Mouse (Mus musculus) adipocyte (in vitro differentiated cells): ENCODE measurements around the gene Olfr126.

Source experiments
- DNase-seq: peaks from one replicate; pipeline ENCODE4 v3.0.0-alpha.2; 2016; ENCODE audit warnings: low spot score

Gene Olfr126

GRCm38 (mm10) chr17:37847183-37847582 lies at the start of gene Olfr126:
Olfr126 (plus strand) TSS chr17:37847483.
- DNase-seq: no peak

- DNase-seq: no peak
Observed at GRCm38 (mm10) chr17:37799588-37799987, 47.7 kb upstream of the Olfr126 start, which contains the start of gene Olfr124. Olfr124 (plus strand) TSS chr17:37799888.

- DNase-seq: no peak
Observed at GRCm38 (mm10) chr17:37832649-37833048, 14.6 kb upstream of the Olfr126 start, which contains the start of gene Olfr125. Olfr125 (plus strand) TSS chr17:37832949.

DNA sequence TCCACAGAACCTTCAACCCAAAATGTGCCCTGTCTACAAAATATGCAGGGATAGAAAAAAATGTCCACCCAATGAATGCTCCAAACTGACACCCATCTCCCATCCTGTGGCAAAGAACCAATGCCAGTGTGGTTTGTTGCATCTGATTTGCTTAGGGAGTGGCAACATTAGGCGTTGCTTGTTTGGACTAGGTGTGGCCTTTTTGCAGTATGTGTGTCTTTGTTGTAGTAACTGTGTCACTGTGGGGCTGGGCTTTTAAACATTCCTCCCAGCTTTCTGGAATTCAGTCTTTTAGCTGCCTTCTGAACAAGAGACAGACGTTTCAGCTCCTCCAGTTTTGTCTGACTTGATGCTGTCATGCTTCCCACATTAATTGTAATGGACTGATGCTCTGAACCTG lies 16.6 kb downstream of the Olfr126 start:
- no peak for DNase-seq

DNA sequence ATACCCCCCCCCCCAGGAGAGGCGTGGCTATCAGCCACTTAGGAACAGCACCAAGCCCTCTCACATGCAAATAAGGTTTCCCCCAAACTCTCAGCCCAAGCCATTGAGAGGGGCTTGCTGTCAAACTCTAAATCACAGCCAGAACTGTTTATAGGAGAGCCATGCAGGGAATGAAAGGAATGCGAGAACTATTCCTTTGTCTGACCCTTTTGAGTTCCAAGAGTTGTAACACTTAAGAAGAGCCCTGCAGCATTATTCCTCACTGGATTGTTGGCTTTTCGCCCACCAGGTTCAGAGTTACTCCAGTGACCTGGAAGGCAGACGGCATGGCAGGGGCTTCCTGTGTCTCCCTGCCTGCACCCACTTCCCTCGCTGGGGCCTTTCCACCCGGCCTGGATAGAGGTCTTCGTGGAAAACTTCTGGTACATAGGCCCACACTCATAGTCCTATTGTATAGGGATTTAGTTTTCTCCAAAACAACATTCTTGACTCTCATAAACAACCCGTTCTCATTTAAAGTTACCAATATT lies 22.5 kb downstream of the Olfr126 start:
- no peak for DNase-seq

DNA sequence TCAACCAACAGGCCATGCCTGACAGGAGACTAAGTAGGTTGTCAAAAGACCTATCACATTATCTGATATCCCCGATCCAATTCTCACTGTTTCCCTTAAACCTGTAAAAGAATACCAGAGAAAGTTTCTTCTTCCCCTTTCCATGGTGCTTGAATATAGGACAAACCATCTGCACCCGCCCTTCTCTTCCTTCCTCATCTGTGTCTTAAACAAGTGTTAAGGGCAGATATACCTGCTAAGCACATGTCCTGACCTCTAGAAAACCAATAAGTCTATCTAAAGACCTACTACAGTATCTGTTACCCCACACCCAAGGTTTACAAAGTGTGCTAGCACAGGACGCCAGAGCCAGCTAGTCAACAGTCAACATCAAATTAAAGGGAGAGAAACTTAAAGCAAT lies 26.5 kb downstream of the Olfr126 start:
- DNase-seq: no peak

DNA sequence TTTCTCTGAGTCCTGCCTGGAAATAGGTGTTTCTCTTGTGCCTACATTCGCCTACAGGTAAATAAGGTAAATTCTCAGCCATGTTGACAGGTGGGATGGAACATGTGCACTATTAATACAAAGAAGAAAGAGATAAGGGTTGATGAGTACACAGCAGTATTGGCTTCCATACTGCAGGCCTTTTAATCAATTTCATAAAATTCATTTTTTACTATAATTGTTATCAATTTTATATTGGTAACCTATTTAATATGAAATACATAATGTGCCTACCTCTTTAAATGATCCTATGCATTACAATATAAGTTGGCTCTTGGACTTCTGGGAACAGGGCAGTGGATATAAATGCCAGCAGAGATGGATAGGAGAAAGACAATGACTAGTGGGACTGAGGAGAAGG lies 52.9 kb downstream of the Olfr126 start, which contains the start of gene Olfr127:
Gene Olfr127, plus strand, starts transcription at position 301 of the 400 bp plus-strand sequence.
- no peak for DNase-seq
